Mouse (Mus musculus) embryonic stem cell, embryonic (primary cell): ENCODE results near the gene Cdc42bpb.

Source experiments
- CTCF ChIA-PET, 4 experiments: fragments of 300-600 bp in 2 of 4; fragments of 350-600 bp in 2 of 4; sonication (Branson Sonifier 250); formaldehyde crosslinking; loops; one replicate each; lab custom pipeline; 2022; ENCODE audit warnings: inconsistent platforms in 2 of 4; lab: Charles Lee
- POLR2A ChIA-PET, 4 experiments: fragments of 300-600 bp in 2 of 4; fragments of 350-600 bp in 2 of 4; sonication (Branson Sonifier 250); formaldehyde crosslinking; loops; one replicate each; lab custom pipeline; 2022; ENCODE audit warnings: antibody characterized with exemption in 4 of 4, inconsistent platforms in 1 of 4; lab: Charles Lee

Cdc42bpb gene

GRCm38 (mm10) chr12:111406622-111407021 is 29.1 kb upstream of the Cdc42bpb start, which contains the start of gene Lbhd2:
Gene Lbhd2, plus strand, starts transcription at chr12:111406809.
- CTCF ChIA-PET = interaction anchor here in 2 of 4 experiments (0.8 to 3.7 kb wide), 6 partner anchors 16 to 121 kb away, joined by 3 to 21 read pairs (median 3); no protein-coding TSS in a partner anchor
- POLR2A ChIA-PET = interaction anchor here in 3 of 4 experiments (0.9 to 2.2 kb wide), 12 partner anchors 11 to 131 kb away, joined by 3 to 8 read pairs (median 4); partner anchors contain the start of genes Eif5 (in 1 of the 3) and Exoc3l4 (in 1 of the 3)

GRCm38 (mm10) chr12:111404880-111405279 is 27.4 kb upstream of the Cdc42bpb start:
- POLR2A ChIA-PET = interaction anchor here in 1 of 4 experiments (1.1 kb wide), 1 partner anchor 43 kb away, joined by 3 read pairs; no protein-coding TSS in a partner anchor

GRCm38 (mm10) chr12:111401454-111402184 is 24.1 kb upstream of the Cdc42bpb start:
- ChIA-PET POLR2A (interaction anchor here (0.5 to 3.8 kb wide), 32 partner anchors 9 to 363 kb away, joined by 3 to 26 read pairs (median 4); partner anchors contain the start of genes Cdc42bpb (in 1 of the 4), Eif5 (in 1 of the 4), Exoc3l4 (in 1 of the 4) and Rcor1 (in 1 of the 4)), CTCF (interaction anchor here (0.5 to 2.9 kb wide), 123 partner anchors 9 to 1848 kb away, joined by 3 to 54 read pairs (median 4); partner anchors contain the start of genes Exoc3l4 (in 3 of the 4), Tnfaip2 (in 2 of the 4), Amn (in 1 of the 4) and Eif5 (in 1 of the 4))

More at GRCm38 (mm10) chr12:111404880-111405279, 27.4 kb upstream of the Cdc42bpb start:
- CTCF ChIA-PET = interaction anchor here in 3 of 4 experiments (0.6 to 2.0 kb wide), 5 partner anchors 9 to 744 kb away, joined by 3 to 8 read pairs (median 4); no protein-coding TSS in a partner anchor

- ChIA-PET POLR2A (interaction anchor here in 2 of 4 experiments (1.4 to 2.3 kb wide), 2 partner anchors 10 to 13 kb away, joined by 3 to 8 read pairs; no protein-coding TSS in a partner anchor), CTCF (interaction anchor here in 1 of 4 experiments (1.3 kb wide), 1 partner anchor 73 kb away, joined by 4 read pairs; no protein-coding TSS in a partner anchor)
Measured at GRCm38 (mm10) chr12:111396997-111397396, 19.5 kb upstream of the Cdc42bpb start.

GRCm38 (mm10) chr12:111394008-111394407 is 16.5 kb upstream of the Cdc42bpb start:
- CTCF ChIA-PET = no interaction called here
- POLR2A ChIA-PET = no interaction called here

- CTCF ChIA-PET = interaction anchor here in 2 of 4 experiments (1.0 to 1.6 kb wide), 4 partner anchors 14 to 138 kb away, joined by 3 to 5 read pairs (median 3); no protein-coding TSS in a partner anchor
Measured at GRCm38 (mm10) chr12:111387146-111387545, 9.6 kb upstream of the Cdc42bpb start.

GRCm38 (mm10) chr12:111386642-111387120 is 9.2 kb upstream of the Cdc42bpb start:
- ChIA-PET POLR2A (interaction anchor here in 3 of 4 experiments (0.9 to 4.2 kb wide), 17 partner anchors 9 to 85 kb away, joined by 3 to 26 read pairs (median 5); partner anchors contain the start of genes Cdc42bpb (in 2 of the 3) and Lbhd2 (in 1 of the 3)), CTCF (interaction anchor here in 2 of 4 experiments (0.6 to 1.6 kb wide), 8 partner anchors 15 to 137 kb away, joined by 3 to 9 read pairs (median 3); no protein-coding TSS in a partner anchor)

More at GRCm38 (mm10) chr12:111387146-111387545, 9.6 kb upstream of the Cdc42bpb start:
- POLR2A ChIA-PET = interaction anchor here in 3 of 4 experiments (0.9 to 4.2 kb wide), 18 partner anchors 9 to 160 kb away, joined by 3 to 26 read pairs (median 4); partner anchors contain the start of genes Cdc42bpb (in 2 of the 3) and Lbhd2 (in 2 of the 3)

- ChIA-PET POLR2A (interaction anchor here in 3 of 4 experiments (0.9 to 4.2 kb wide), 17 partner anchors 8 to 85 kb away, joined by 3 to 26 read pairs (median 5); partner anchors contain the start of genes Cdc42bpb (in 2 of the 3) and Lbhd2 (in 1 of the 3)), CTCF (interaction anchor here in 2 of 4 experiments (0.6 to 1.6 kb wide), 10 partner anchors 15 to 136 kb away, joined by 3 to 9 read pairs (median 4); no protein-coding TSS in a partner anchor)
Measured at GRCm38 (mm10) chr12:111385883-111386641, 8.5 kb upstream of the Cdc42bpb start.

GRCm38 (mm10) chr12:111378812-111379211 is 1.3 kb upstream of the Cdc42bpb start:
- POLR2A ChIA-PET = interaction anchor here in 2 of 4 experiments (0.6 to 3.8 kb wide), 12 partner anchors 8 to 383 kb away, joined by 3 to 16 read pairs (median 4); partner anchors contain the start of genes Eif5 (in 2 of the 2) and Lbhd2 (in 1 of the 2)
- CTCF ChIA-PET = interaction anchor here in 2 of 4 experiments (1.0 to 2.1 kb wide), 5 partner anchors 8 to 47 kb away, joined by 3 to 7 read pairs (median 4); no protein-coding TSS in a partner anchor

- POLR2A ChIA-PET = interaction anchor here in 3 of 4 experiments (0.6 to 3.8 kb wide), 19 partner anchors 8 to 383 kb away, joined by 3 to 16 read pairs (median 4); partner anchors contain the start of genes Eif5 (in 2 of the 3) and Lbhd2 (in 1 of the 3)
- CTCF ChIA-PET = interaction anchor here in 2 of 4 experiments (1.0 to 2.1 kb wide), 4 partner anchors 23 to 48 kb away, joined by 3 to 7 read pairs (median 4); no protein-coding TSS in a partner anchor
Measured at GRCm38 (mm10) chr12:111377986-111378490, 520 bp upstream of the Cdc42bpb start.

- CTCF ChIA-PET = no interaction called here
- POLR2A ChIA-PET = interaction anchor here in 2 of 4 experiments (0.5 to 3.8 kb wide), 9 partner anchors 8 to 299 kb away, joined by 3 to 16 read pairs (median 5); partner anchors contain the start of gene Eif5 (in 2 of the 2)
Measured at GRCm38 (mm10) chr12:111376826-111377331, 639 bp downstream of the Cdc42bpb start.

- POLR2A ChIA-PET = interaction anchor here in 2 of 4 experiments (0.7 to 3.8 kb wide), 10 partner anchors 9 to 282 kb away, joined by 3 to 16 read pairs (median 4); partner anchors contain the start of gene Eif5 (in 1 of the 2)
Measured at GRCm38 (mm10) chr12:111376053-111376452, 1.5 kb downstream of the Cdc42bpb start.

GRCm38 (mm10) chr12:111375559-111375958 is 2.0 kb downstream of the Cdc42bpb start:
- ChIA-PET CTCF (interaction anchor here in 3 of 4 experiments (0.6 to 1.5 kb wide), 4 partner anchors 26 to 316 kb away, joined by 3 to 4 read pairs (median 4); no protein-coding TSS in a partner anchor), POLR2A (interaction anchor here in 2 of 4 experiments (0.6 to 3.8 kb wide), 9 partner anchors 9 to 337 kb away, joined by 3 to 16 read pairs (median 5); no protein-coding TSS in a partner anchor)

More at GRCm38 (mm10) chr12:111376053-111376452, 1.5 kb downstream of the Cdc42bpb start:
- CTCF ChIA-PET = interaction anchor here in 2 of 4 experiments (1.0 to 1.5 kb wide), 3 partner anchors 25 to 104 kb away, joined by 3 to 4 read pairs (median 3); no protein-coding TSS in a partner anchor

- ChIA-PET POLR2A (interaction anchor here in 3 of 4 experiments (0.6 to 2.2 kb wide), 5 partner anchors 10 to 301 kb away, joined by 3 to 7 read pairs (median 5); no protein-coding TSS in a partner anchor), CTCF (interaction anchor here in 1 of 4 experiments (1.2 to 1.5 kb wide), 2 partner anchors 26 to 27 kb away, joined by 4 to 5 read pairs; no protein-coding TSS in a partner anchor)
Measured at GRCm38 (mm10) chr12:111374727-111375126, 2.8 kb downstream of the Cdc42bpb start.

- ChIA-PET CTCF (interaction anchor here in 2 of 4 experiments (0.6 to 1.2 kb wide), 2 partner anchors 28 to 53 kb away, joined by 3 to 5 read pairs; no protein-coding TSS in a partner anchor), POLR2A (interaction anchor here in 1 of 4 experiments (1.2 to 2.2 kb wide), 2 partner anchors 9 to 48 kb away, joined by 3 to 7 read pairs; no protein-coding TSS in a partner anchor)
Measured at GRCm38 (mm10) chr12:111373411-111373810, 4.1 kb downstream of the Cdc42bpb start.
